Mouse (Mus musculus): ENCODE data around the gene Sf3a3. TPM values are rescaled to one million over a fixed set of nuclear protein-coding genes. Genes with fewer than 3 reads are reported as not detected.

Sf3a3 gene
- polyA plus RNA-seq, 1 experiment from 2014 or later, result 45.7 TPM

GRCm38 (mm10) chr4:124755526-124755925, 41.0 kb downstream of the Sf3a3 start:
- H3K9ac ChIP-seq (ENCODE audit: low read depth, low read length), result no peak overlapping the region
- H3K27me3 ChIP-seq (replicated peaks; ENCODE audit: control insufficient read depth, insufficient read depth, low read length), result no peaks in the 10 kb centered on the region
- H3K36me3 ChIP-seq (ENCODE audit: control insufficient read depth, insufficient read depth), result no peaks in the 10 kb centered on the region
- WGBS, result 37% methylated on average over 7 of the region's 7 CpGs
- no peak for TF ChIP-seq CTCF (IDR thresholded peaks at IDR 0.05; ENCODE audit: low read depth)
- H3K4me1 ChIP-seq (replicated peaks; ENCODE audit: control insufficient read depth, insufficient read depth, low read length), result peaks cover 8% of the 10 kb centered on the region
- H3K4me2 ChIP-seq (replicated peaks; ENCODE audit: low read depth), result no peak overlapping the region
- no peak overlapping the region; the same call in 1 of the 2 replicates for H3K27ac ChIP-seq (ENCODE audit: low read depth, low read length)
- no peak overlapping the region for H3K4me3 ChIP-seq (ENCODE audit: low read depth, low read length)
- H3K9me3 ChIP-seq (ENCODE audit: control insufficient read depth), result no peaks in the 10 kb centered on the region
- ATAC-seq, result no peak

- 0 out of 2 replicates have a peak overlapping the region, but pooled peaks have one; percentile 13 for H3K4me2 ChIP-seq (replicated peaks; ENCODE audit: low read depth)
- H3K36me3 ChIP-seq (ENCODE audit: control insufficient read depth, insufficient read depth), result no peaks in the 10 kb centered on the region
- no peak overlapping the region for H3K9ac ChIP-seq (ENCODE audit: low read depth, low read length)
- peak; percentile 77 for ATAC-seq
- no peaks in the 10 kb centered on the region for H3K27me3 ChIP-seq (replicated peaks; ENCODE audit: control insufficient read depth, insufficient read depth, low read length)
- WGBS, result 32% methylated on average over 7 of the region's 7 CpGs
- peak overlapping the region; percentile 84 for H3K27ac ChIP-seq (ENCODE audit: low read depth, low read length)
- no peak overlapping the region for H3K4me3 ChIP-seq (ENCODE audit: low read depth, low read length)
- peaks cover 2% of the 10 kb centered on the region for H3K4me1 ChIP-seq (replicated peaks; ENCODE audit: control insufficient read depth, insufficient read depth, low read length)
- no peak for TF ChIP-seq CTCF (IDR thresholded peaks at IDR 0.05; ENCODE audit: low read depth)
- H3K9me3 ChIP-seq (ENCODE audit: control insufficient read depth), result no peaks in the 10 kb centered on the region
Measured at GRCm38 (mm10) chr4:124759305-124759811, 44.8 kb downstream of the Sf3a3 start.

DNA sequence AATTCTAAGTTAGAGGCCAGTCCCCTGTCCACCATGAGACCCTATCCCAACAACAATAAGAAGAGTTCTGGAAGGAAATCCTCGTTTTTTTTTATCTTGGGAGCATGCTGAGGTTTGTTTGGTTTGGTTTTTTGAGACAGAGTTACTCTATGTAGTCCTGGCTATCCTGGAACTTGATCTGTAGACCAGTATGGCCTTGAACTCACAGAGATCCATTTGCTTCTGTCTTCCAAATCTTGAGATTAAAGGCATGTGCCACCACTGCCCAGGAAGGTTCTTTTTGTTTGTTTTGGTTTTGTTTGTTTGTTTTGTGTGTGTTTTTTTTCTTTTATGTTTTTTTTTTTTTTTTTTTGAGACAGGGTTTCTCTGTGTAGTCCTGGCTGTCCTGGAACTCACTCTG, 46.6 kb downstream of the Sf3a3 start:
- no peak for TF ChIP-seq CTCF (IDR thresholded peaks at IDR 0.05; ENCODE audit: low read depth)
- no peaks in the 10 kb centered on the region for H3K27me3 ChIP-seq (replicated peaks; ENCODE audit: control insufficient read depth, insufficient read depth, low read length)
- WGBS, result 21% methylated on average over 1 of the region's 1 CpGs
- ATAC-seq, result no peak
- no peak overlapping the region for H3K9ac ChIP-seq (ENCODE audit: low read depth, low read length)
- H3K4me3 ChIP-seq (ENCODE audit: low read depth, low read length), result no peak overlapping the region
- H3K36me3 ChIP-seq (ENCODE audit: control insufficient read depth, insufficient read depth), result no peaks in the 10 kb centered on the region
- H3K4me2 ChIP-seq (replicated peaks; ENCODE audit: low read depth), result no peak overlapping the region
- no peaks in the 10 kb centered on the region for H3K9me3 ChIP-seq (ENCODE audit: control insufficient read depth)
- peaks cover 2% of the 10 kb centered on the region for H3K4me1 ChIP-seq (replicated peaks; ENCODE audit: control insufficient read depth, insufficient read depth, low read length)
- peak overlapping the region; percentile 1; the same call in 1 of the 2 replicates for H3K27ac ChIP-seq (ENCODE audit: low read depth, low read length)

GRCm38 (mm10) chr4:124762858-124763452, 48.4 kb downstream of the Sf3a3 start:
- peaks cover 2% of the 10 kb centered on the region for H3K4me1 ChIP-seq (replicated peaks; ENCODE audit: control insufficient read depth, insufficient read depth, low read length)
- no peak overlapping the region for H3K9ac ChIP-seq (ENCODE audit: low read depth, low read length)
- H3K36me3 ChIP-seq (ENCODE audit: control insufficient read depth, insufficient read depth), result no peaks in the 10 kb centered on the region
- H3K27ac ChIP-seq (ENCODE audit: low read depth, low read length), result no peak overlapping the region
- WGBS, result 66% methylated on average over 6 of the region's 6 CpGs
- H3K27me3 ChIP-seq (replicated peaks; ENCODE audit: control insufficient read depth, insufficient read depth, low read length), result no peaks in the 10 kb centered on the region
- no peak overlapping the region for H3K4me2 ChIP-seq (replicated peaks; ENCODE audit: low read depth)
- ATAC-seq, result no peak
- TF ChIP-seq CTCF (IDR thresholded peaks at IDR 0.05; ENCODE audit: low read depth), result no peak
- no peak overlapping the region for H3K4me3 ChIP-seq (ENCODE audit: low read depth, low read length)
- H3K9me3 ChIP-seq (ENCODE audit: control insufficient read depth), result no peaks in the 10 kb centered on the region

GRCm38 (mm10) chr4:124765802-124766565, 51.4 kb downstream of the Sf3a3 start:
- no peak overlapping the region for H3K27ac ChIP-seq (ENCODE audit: low read depth, low read length)
- no peak for ATAC-seq
- WGBS, result 72% methylated on average over 23 of the region's 23 CpGs
- H3K27me3 ChIP-seq (replicated peaks; ENCODE audit: control insufficient read depth, insufficient read depth, low read length), result no peaks in the 10 kb centered on the region
- H3K4me3 ChIP-seq (ENCODE audit: low read depth, low read length), result no peak overlapping the region
- no peak overlapping the region for H3K9ac ChIP-seq (ENCODE audit: low read depth, low read length)
- H3K4me2 ChIP-seq (replicated peaks; ENCODE audit: low read depth), result no peak overlapping the region
- H3K9me3 ChIP-seq (ENCODE audit: control insufficient read depth), result no peaks in the 10 kb centered on the region
- H3K4me1 ChIP-seq (replicated peaks; ENCODE audit: control insufficient read depth, insufficient read depth, low read length), result no peaks in the 10 kb centered on the region
- TF ChIP-seq CTCF (IDR thresholded peaks at IDR 0.05; ENCODE audit: low read depth), result no peak
- no peaks in the 10 kb centered on the region for H3K36me3 ChIP-seq (ENCODE audit: control insufficient read depth, insufficient read depth)

DNA sequence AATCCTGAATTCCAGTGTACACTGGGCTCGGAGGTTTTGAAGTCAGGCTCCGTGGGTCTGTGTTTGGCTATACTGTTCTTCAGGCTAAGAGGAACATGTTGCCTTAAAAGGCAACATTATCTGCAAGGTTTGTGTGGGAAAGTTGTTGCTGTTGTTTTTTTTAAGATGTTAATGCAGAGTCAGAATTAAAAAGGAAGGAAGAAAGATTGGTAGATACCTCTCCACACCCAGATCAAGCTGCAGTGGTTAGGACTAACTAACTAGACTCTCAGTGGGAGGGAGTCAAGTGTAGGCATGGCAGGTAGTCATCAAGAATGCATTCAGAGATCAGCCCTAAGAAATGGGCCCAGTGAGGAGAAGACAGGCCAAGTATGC, 52.0 kb downstream of the Sf3a3 start:
- Histone ChIP-seq H3K27ac (ENCODE audit: low read depth, low read length) (no peak overlapping the region), H3K27me3 (replicated peaks; ENCODE audit: control insufficient read depth, insufficient read depth, low read length) (no peaks in the 10 kb centered on the region), H3K4me1 (replicated peaks; ENCODE audit: control insufficient read depth, insufficient read depth, low read length) (no peaks in the 10 kb centered on the region), H3K9ac (ENCODE audit: low read depth, low read length) (no peak overlapping the region), H3K9me3 (ENCODE audit: control insufficient read depth) (no peaks in the 10 kb centered on the region), H3K4me3 (ENCODE audit: low read depth, low read length) (no peak overlapping the region), H3K4me2 (replicated peaks; ENCODE audit: low read depth) (no peak overlapping the region), H3K36me3 (ENCODE audit: control insufficient read depth, insufficient read depth) (no peaks in the 10 kb centered on the region)
- WGBS, result 59% methylated on average over 2 of the region's 2 CpGs
- TF ChIP-seq CTCF (IDR thresholded peaks at IDR 0.05; ENCODE audit: low read depth), result no peak
- no peak for ATAC-seq

Measured in intestine, postnatal 0 days (tissue).